Mouse (Mus musculus): ENCODE data around the gene Dcst1.

DNA sequence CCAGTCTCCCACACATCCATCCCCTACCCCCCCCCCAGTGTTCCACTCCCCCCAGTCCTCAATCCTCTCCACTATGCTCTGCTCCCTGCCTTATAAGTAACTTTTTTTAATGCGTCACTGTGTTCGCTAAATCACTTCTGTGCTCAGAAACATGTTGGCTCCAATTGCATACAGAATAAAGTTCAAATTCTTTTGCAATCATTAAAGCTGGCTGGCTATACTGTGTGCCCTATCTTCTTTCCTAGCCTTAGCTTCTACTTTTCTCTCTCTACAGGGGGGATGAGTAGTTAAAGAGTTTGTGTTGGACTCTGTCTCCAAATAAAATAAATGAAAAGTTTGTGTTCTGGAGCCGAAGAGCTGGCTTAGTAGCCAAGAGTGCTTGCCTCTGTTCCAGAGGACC, 44.6 kb upstream of the Dcst1 start:
- TF ChIP-seq CTCF (IDR thresholded peaks at IDR 0.05; ENCODE audit: insufficient read depth, low read depth, low read length) = no peak
- TF ChIP-seq POLR2A (IDR thresholded peaks at IDR 0.05; ENCODE audit: insufficient read depth, low read depth, low read length) = no peak
